Mouse (Mus musculus) hematopoietic stem cell, adult 5-6 weeks (primary cell): ENCODE results near the gene Kat5. TPM values are rescaled to one million over a fixed set of nuclear protein-coding genes. Genes with fewer than 3 reads are reported as not detected.

Source experiments
- ATAC-seq, 2 experiments: fragments of 125-278 bp in 1 of 2; replicated peaks in 1 of 2; 2 replicates each; pipeline ENCODE4 v1.8.0; 2016 to 2017; ENCODE audit warnings: inconsistent platforms in 2 of 2, mild to moderate bottlenecking in 2 of 2, moderate number of reproducible peaks in 2 of 2, low read depth in 1 of 2, moderate TSS enrichment in 1 of 2; ENCODE audit not compliant: low FRiP score in 2 of 2, poor library complexity in 2 of 2, severe bottlenecking in 2 of 2, insufficient read depth in 1 of 2, low TSS enrichment in 1 of 2
- total RNA-seq: library from RNA; stranded (forward); fragments of 172-1452, 232-1000 nt; gene quantifications from 2 replicates; pipeline ENCODE4 v1.2.3, GENCODE M21; 2017

Kat5 gene
- total RNA-seq, 1 experiment from 2014 or later = 67.9 TPM

GRCm38 (mm10) chr19:5636571-5637041 is 26.6 kb upstream of the Kat5 start:
- peak in 1 of 2 experiments; percentile 16; a peak in 1 of 4 replicates for ATAC-seq

DNA sequence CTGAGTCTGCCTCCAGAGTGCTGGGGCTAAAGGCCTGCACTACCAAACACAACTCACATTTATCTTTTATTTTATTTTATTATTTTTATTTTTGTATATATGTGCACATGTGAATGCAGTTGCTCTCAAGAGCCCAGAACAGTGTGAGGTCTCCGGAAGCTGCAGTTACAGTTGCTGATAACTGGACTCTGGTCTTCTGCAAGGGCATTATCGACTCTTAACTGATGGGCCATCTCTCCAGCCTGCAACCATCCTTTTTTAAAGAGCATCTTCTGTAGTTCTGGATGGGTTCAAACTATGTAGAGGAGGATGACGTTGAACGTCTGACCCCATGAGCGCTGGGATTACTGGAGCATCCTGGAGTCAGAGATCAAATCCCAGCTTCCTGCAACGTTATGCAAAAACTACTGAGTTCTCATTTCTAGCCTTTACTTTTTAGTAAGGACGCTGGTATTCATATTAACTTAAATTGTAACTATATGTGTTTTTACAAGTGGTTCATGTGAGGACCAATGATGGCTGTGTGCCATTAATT is 26.1 kb upstream of the Kat5 start:
- no peak for ATAC-seq

DNA sequence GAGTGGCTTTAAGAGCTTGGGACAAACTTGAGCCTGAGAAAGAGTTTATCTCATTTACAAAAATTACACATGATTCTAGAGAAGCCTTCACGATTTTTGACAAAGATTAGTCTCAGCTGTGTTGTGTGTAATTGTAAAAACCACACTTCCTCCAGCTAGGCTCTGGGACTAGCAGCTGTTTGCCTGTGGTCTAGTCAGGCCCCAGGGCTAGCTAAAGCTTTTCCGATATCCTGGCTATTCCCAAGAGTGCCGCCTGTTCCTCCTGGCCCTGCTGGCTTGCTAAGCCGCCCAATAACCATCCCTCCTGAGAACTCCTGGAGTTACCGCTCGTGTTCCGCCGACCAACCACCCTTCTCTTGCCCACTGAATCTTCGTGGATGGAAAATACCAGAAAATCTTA is 22.1 kb upstream of the Kat5 start:
- ATAC-seq = no peak

DNA sequence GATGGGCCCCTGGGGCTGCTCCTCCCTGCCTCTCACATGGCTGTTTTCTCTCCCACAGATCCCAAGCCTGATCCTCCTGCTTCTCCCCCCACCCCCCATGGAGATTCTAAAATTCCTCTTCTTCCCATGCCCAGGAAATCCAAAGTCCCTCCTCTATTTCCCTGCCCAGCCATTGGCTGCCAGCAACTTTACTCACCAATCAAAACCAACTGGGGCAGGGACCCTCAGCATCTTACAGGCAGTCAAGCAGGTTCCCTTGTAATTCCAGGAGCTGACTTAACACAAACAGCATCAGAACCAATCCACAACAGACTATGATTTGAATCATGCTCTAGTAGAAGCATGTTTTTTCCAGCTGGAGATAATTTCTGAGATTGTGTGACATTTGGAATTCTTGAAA is 19.9 kb upstream of the Kat5 start:
- no peak for ATAC-seq

GRCm38 (mm10) chr19:5625311-5625710 is 15.3 kb upstream of the Kat5 start:
- ATAC-seq = no peak

GRCm38 (mm10) chr19:5621884-5622283 is 11.8 kb upstream of the Kat5 start:
- ATAC-seq = no peak

DNA sequence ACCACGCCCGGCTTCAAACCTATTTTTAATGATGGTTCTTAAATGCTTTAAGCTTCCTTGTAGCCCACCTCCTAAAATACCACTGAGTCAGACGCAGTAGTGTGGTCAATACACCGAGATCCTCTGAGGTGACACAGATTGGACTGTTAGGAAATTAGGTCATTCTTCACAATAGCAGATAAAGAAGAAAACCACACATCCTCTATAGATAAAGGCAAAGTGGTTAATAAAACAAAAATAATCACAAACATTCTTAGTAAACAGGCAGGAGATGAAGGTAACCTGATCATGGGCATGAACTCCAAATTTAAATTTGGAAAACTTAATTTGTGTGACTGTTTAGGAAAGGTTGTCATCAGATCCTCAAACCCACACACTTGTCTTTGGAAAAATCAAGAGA is 10.0 kb upstream of the Kat5 start:
- no peak for ATAC-seq

DNA sequence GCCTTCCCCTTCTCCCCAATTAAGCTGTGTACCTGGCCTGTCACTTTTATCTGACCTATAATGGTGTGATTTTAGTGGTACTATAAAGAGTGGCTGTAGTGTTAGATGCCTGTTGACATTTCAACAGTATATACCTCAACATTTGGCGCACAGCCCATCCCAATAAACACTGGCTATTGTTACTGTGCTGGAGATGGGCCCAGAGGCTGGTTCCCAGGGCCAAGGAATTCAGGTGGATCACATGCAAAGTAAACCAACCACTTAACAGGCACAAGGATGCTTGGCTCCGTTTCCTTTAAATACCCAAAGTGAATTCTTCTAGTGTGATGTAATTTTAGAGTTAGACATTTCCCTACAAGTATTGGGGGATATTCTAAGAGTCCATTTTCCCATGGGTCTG is 4.9 kb upstream of the Kat5 start:
- ATAC-seq = no peak

DNA sequence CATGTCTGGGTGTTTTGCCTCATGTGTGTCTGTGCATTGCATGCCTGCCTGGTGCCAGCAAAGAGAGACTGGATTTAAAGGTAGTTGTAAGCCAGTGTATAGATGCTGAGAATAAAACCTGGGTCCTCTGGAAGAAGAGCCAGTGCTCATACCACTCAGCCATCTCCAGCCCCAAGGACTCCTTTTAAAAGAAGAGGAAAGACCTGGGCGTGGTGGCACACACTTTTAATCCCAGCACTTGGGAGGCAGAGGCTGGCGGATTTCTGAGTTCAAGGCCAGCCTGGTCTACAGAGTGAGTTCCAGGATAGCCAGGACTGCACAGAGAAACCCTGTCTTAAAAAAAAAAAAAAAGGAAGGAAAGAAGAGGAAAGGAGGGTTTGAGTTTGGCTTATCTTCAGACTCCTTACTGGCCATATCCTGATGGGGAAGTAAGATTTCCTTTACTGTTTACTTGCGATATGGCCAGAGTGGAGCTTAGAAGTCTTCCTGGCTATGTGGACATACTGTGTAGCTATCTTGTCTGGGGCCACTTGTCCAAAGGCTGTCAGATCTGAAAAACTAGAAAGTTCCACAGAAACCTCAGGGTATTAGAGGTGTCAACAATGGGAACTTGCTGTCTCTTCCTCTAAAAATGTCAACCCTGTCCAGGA is 2.9 kb upstream of the Kat5 start:
- ATAC-seq = 0 out of 4 replicates have a peak, but pooled peaks of 1 of the 2 experiments have one; percentile 9

DNA sequence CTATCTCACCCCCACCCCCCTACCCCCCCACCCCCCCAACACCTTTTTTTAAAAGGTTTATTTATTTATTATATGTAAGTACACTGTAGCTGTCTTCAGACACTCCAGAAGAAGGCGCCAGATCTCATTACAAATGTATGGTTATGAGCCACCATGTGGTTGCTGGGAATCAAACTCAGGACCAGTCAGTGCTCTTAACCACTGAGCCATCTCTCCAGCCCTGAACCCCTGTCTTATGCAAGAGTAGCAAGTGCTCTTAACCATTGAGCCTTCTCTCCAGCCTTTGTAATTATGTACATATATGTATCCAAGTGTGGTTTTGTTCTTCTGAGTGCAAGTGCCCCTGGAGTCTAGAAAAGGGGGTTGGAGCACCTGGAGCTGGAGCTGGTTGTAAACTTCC is 1.9 kb upstream of the Kat5 start:
- ATAC-seq = no peak

DNA sequence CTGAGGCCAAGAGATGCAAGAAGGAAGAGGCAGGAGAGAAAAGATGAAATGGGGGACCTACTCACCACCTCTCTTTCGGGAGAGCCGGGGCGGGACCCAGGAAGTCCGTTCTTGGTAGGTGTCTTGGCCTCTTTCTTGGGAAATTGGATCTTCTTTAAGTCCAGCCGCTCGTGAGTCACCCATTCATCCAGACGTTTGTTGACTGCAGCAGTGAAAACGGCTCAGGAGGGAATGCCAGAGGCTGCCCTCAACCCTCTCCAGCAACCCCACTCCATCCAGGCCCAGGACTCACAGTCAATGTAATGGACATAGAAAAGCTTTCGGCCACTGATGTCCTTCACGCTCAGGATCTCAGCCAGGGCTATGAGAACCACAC is 878 bp downstream of the Kat5 start:
- ATAC-seq = no peak

GRCm38 (mm10) chr19:5608707-5609106 is 1.3 kb downstream of the Kat5 start:
- no peak for ATAC-seq

GRCm38 (mm10) chr19:5607705-5608410 is 2.2 kb downstream of the Kat5 start:
- no peak for ATAC-seq

DNA sequence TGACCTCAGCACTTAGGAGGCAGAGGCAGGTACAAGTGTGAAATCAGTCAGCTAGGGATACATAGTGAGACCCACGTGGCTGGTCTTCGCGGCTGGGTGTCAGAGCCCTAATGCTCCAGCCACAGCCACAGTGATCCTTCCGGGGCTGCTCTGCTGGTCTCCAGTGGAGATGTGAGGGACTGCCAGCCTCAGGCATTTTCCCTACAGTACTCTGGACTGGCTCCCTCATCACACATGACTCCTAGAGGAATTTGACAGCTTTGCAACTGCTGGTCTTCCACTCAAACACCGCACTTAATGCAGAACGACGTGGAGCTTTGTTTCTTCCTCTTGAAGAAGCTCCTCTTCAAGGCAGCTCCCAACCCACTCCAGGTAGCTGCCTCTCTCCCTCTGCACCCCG is 3.8 kb downstream of the Kat5 start:
- no peak for ATAC-seq

DNA sequence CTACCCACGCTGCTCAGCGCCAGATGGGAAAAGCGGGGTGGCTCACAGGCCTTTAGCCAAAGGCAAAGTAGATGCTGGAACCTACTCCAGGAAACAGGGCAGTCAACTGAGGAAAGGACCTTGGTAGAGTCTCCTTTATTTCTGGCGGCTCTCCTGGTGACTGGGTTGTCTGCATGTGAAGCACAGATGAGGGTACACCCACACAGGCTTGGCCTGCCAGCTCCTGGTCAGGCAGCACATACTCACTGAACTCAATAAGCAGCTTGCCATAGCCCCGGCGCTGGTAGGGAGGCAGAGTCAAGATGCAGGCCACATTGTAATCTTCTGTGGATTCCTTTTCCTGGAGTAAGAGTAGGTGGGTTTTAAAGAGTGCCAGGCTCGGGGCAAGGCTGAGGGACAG is 4.9 kb downstream of the Kat5 start:
- ATAC-seq = no peak

- no peak for ATAC-seq
Observed at GRCm38 (mm10) chr19:5603664-5604063, 6.4 kb downstream of the Kat5 start.

DNA sequence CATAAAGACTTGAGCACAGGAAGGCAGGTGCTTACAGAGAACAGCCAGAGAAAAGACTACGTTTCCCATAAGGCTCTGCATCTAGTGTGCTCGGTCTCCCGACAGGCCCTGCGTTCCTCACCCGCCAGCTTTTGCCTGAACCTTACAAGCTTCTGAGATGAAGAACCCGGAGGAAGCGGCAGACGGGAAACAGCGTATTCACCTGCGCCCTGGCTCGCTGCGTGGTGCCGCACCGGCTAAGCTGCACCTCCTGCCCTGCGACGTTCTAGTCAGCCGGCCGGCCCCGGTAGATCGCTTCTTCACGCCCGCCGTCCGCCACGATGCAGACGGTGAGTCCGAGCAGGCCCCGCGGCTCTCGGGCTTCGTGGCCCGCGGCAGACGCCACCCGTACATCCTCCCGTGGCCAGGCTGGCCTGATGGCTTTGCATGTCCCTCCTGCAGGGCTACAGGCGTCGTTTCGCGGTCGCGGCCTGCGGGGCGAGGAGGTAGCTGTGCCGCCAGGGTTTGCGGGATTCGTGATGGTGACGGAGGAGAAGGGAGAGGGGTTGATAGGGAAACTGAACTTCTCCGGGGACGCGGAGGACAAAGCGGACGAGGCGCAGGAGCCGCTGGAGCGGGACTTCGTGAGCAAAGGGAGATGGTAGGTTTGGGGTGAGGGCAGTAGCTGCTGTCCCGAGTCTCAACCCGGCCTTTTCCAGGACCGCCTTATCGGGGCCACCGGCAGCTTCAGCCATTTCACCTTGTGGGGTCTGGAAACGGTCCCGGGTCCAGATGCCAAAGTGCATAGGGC is 8.1 kb downstream of the Kat5 start, which contains the start of gene Rnaseh2c:
Gene Rnaseh2c, plus strand, starts transcription at position 122 of the 790 bp plus-strand sequence.
- ATAC-seq = peak; percentile 80 to 88

DNA sequence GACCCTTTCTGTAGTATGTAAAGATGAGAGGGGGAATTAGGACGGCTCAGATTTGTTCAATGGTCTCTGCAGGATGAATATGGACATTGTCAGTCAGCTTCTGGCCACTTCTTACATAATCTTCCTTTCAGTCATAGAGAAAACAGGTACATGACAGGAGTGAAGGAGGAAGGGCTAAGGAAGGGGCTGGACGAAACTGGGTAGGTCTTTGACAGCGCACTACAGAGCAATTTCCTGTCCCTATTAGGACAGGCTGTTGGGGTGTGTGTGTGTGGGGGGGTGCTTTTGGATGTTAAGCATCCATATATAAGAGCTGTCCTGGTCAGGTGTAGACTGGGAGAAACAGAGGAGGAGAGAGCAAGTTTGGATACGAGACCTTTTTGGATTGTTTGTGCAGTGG is 10.8 kb downstream of the Kat5 start:
- peak in 1 of 2 experiments; percentile 27; a peak in 1 of 4 replicates for ATAC-seq
